Mouse (Mus musculus) stomach, postnatal 0 days (tissue): ENCODE data around the gene Filip1. TPM values are rescaled to one million over a fixed set of nuclear protein-coding genes. Genes with fewer than 3 reads are reported as not detected.

Experiments
- ATAC-seq: fragments of 200-750 bp; cut with Nextera tagmentation; 2 replicates; pipeline ENCODE4 v1.8.0; 2017; ENCODE audit not compliant: low FRiP score, low TSS enrichment
- DNase-seq: peaks from one replicate; pipeline ENCODE4 v3.0.0-alpha.2; 2016; ENCODE audit warnings: low spot score
- H3K27ac ChIP-seq: fragments of 300-500 bp; sonication (generic); replicated peaks from 2 replicates; pipeline ENCODE4 v1.5.1; 2014; ENCODE audit warnings: mild to moderate bottlenecking, control low read depth
- H3K27me3 ChIP-seq: fragments of 300-500 bp; sonication (generic); 2 replicates; pipeline ENCODE4 v1.6.1; 2014; ENCODE audit warnings: low read length; ENCODE audit not compliant: control insufficient read depth, insufficient read depth
- H3K36me3 ChIP-seq: fragments of 300-500 bp; sonication (generic); 2 replicates; pipeline ENCODE4 v1.6.1; 2014; ENCODE audit warnings: low read length, mixed read lengths; ENCODE audit not compliant: control insufficient read depth, insufficient read depth
- H3K4me1 ChIP-seq: fragments of 300-500 bp; sonication (generic); replicated peaks from 2 replicates; pipeline ENCODE4 v1.6.1; 2014; ENCODE audit warnings: antibody characterized with exemption; ENCODE audit not compliant: control insufficient read depth, insufficient read depth
- H3K4me2 ChIP-seq: fragments of 300-500 bp; sonication (generic); replicated peaks from 2 replicates; pipeline ENCODE4 v1.6.1; 2014; ENCODE audit warnings: low read depth, mild to moderate bottlenecking, control low read depth, moderate library complexity
- H3K4me3 ChIP-seq: fragments of 300-500 bp; sonication (generic); 2 replicates; pipeline ENCODE4 v1.5.1; 2014; ENCODE audit warnings: low read depth, low read length, control low read depth
- H3K9ac ChIP-seq: fragments of 300-500 bp; sonication (generic); 2 replicates; pipeline ENCODE4 v1.6.1; 2014; ENCODE audit warnings: mild to moderate bottlenecking, low read length, control low read depth, mixed read lengths
- H3K9me3 ChIP-seq: fragments of 300-500 bp; sonication (generic); 2 replicates; pipeline ENCODE4 v1.6.1; 2016; ENCODE audit warnings: low read length; ENCODE audit not compliant: control insufficient read depth
- CTCF ChIP-seq: IDR thresholded peaks from 2 replicates; pipeline ENCODE4 v1.5.1; 2016; ENCODE audit warnings: antibody characterized with exemption, low read depth, mild to moderate bottlenecking, moderate library complexity
- EP300 ChIP-seq: optimal IDR thresholded peaks from 2 replicates; pipeline ENCODE3; 2016; ENCODE audit warnings: antibody characterized with exemption
- WGBS: fragments of 180-500 bp; shearing (Covaris S2); extraction: QIAGEN DNeasy Blood & Tissue Kit; methylation state at CpG from one replicate; pipeline ENCODE4 v1.1.7; 2014; 5-methylcytosine and 5-hydroxymethylcytosine counted together
- polyA plus RNA-seq: library from polyadenylated mRNA; unstranded; fragments of >200 nt; fragmentation: Nextera tagmentation; extraction: Ambion mirVana; gene quantifications from 2 replicates; pipeline ENCODE4 v1.2.1, GENCODE M21; 2015

Filip1 gene
- polyA plus RNA-seq, 1 experiment from 2014 or later: 9.6 TPM

DNA sequence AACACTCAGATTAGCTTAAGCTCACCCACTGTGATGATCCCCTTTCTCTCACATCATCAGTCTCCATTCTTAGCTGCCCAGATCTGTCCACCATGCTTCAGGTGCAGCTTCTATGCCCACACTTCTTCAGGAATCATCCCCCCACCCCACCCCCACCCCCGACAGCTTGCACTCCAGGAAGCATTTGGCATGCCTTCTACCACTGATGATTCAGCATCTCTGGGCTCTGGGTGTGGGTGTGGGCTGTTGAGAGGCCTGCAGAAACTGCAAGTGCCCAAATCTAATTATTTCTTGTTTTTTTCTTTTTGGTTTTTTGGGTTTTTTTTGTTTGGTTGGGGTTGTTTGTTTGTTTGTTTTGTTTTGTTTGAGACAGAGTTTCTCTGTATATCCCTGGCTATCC is 9.0 kb upstream of the Filip1 start:
- ATAC-seq: no peak
- 26% methylated on average over 1 of the region's 1 CpGs for WGBS

DNA sequence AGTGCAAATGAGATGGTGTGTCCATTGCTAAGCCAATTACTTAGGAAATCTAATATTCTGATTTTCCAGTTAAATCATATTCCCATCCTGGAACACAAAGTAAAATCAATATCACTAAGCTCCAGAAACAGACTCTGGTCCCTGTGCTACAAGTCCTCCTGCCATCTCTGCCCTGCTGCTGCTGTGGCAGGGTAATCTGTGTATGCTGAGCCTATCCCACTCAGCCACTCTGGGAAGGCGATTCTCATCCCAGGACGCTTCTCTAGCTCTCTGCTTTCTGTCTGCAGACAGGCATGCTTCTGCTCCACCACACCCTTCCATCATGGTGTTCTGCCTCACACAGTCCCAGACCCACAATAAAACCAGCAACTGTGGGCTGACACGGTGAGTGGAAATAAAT is 7.8 kb upstream of the Filip1 start:
- H3K4me3 ChIP-seq: no peak overlapping the region
- H3K4me1 ChIP-seq: no peaks in the 10 kb centered on the region
- no peak overlapping the region for H3K4me2 ChIP-seq
- no peaks in the 10 kb centered on the region for H3K27me3 ChIP-seq
- H3K9me3 ChIP-seq: no peaks in the 10 kb centered on the region
- H3K9ac ChIP-seq: no peak overlapping the region
- H3K36me3 ChIP-seq: no peaks in the 10 kb centered on the region
- TF ChIP-seq EP300: no peak
- no peak for TF ChIP-seq CTCF
- WGBS: 47% methylated on average over 3 of the region's 3 CpGs
- no peak for DNase-seq
- no peak overlapping the region for H3K27ac ChIP-seq
- ATAC-seq: no peak

More for the DNA sequence above, 9.0 kb upstream of the Filip1 start:
- no peak overlapping the region for H3K27ac ChIP-seq
- no peaks in the 10 kb centered on the region for H3K36me3 ChIP-seq
- H3K9me3 ChIP-seq: no peaks in the 10 kb centered on the region
- no peak overlapping the region for H3K4me2 ChIP-seq
- no peak overlapping the region for H3K4me3 ChIP-seq
- H3K9ac ChIP-seq: no peak overlapping the region
- H3K4me1 ChIP-seq: no peaks in the 10 kb centered on the region
- TF ChIP-seq CTCF: no peak
- TF ChIP-seq EP300: no peak
- no peak for DNase-seq
- H3K27me3 ChIP-seq: no peaks in the 10 kb centered on the region

DNA sequence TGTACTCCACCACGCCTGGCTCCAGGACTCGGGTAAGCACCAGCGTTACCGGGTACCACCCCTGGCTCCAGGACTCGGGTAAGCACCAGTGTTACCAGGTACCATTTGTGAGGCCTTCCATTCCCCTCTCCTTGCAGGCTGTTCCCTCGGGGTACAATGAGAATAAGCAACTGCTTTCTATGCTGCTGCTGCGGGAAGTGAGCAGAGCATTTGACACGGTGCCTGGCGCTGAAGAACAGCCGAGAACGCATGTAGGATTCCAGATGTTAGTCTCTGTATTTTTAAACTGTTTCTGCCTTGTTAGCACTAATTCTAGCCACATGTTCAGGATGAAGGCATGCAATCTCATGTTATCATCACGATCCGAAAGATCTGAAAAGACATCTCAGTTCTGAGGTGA is 635 bp downstream of the Filip1 start:
- Histone ChIP-seq H3K27ac (no peak overlapping the region), H3K36me3 (no peaks in the 10 kb centered on the region), H3K27me3 (no peaks in the 10 kb centered on the region), H3K9ac (no peak overlapping the region), H3K4me1 (no peaks in the 10 kb centered on the region), H3K4me3 (no peak overlapping the region), H3K4me2 (no peak overlapping the region), H3K9me3 (no peaks in the 10 kb centered on the region)
- ATAC-seq (no peak), DNase-seq (no peak)
- WGBS: 89% methylated on average over 13 of the region's 13 CpGs
- no peak for TF ChIP-seq CTCF
- TF ChIP-seq EP300: no peak

DNA sequence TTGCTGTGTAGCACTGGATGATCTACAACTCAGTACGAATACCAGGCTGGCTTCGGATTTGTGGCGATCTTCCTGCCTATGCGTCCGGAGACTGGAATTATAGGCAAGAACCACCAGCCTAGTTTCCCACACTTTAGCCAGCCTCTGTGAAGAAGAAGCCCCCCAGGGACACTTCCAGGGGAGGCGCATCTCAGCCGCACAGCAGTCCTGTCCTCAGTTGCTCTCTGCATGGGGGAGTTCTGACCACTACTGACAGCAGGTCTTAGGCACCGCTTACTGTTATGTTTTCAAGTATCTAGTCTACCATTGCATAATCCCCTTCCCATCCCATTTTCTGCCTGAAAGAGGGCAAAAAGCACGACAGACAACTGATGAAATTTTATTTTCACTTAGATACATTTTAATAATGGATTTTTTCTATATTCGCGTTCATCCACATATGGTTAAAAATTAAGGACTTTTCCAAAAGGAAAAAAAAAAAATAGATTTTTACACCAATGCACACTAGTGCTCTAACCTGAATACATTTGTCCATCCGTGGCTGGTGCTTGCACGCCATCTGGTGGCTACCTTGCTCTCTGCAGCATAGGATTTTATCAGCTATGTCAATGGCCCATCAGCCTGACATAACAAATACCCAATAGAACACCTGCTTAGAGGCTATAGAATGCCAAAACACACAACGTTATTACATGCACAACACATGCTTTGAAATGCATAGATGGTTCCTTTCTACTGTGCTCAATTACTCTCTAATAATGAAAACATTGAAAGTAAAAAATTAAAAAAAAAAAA is 10.1 kb downstream of the Filip1 start:
- WGBS: 51% methylated on average over 14 of the region's 14 CpGs
- H3K27me3 ChIP-seq: no peaks in the 10 kb centered on the region
- TF ChIP-seq CTCF: peak; percentile 99
- TF ChIP-seq EP300: no peak
- no peaks in the 10 kb centered on the region for H3K4me1 ChIP-seq
- no peak overlapping the region for H3K4me3 ChIP-seq
- 0 out of 2 replicates have a peak, but pooled peaks have one; percentile 40 for ATAC-seq
- peak; percentile 80 for DNase-seq
- H3K9me3 ChIP-seq: no peaks in the 10 kb centered on the region
- no peaks in the 10 kb centered on the region for H3K36me3 ChIP-seq
- H3K4me2 ChIP-seq: no peak overlapping the region
- H3K27ac ChIP-seq: no peak overlapping the region
- H3K9ac ChIP-seq: no peak overlapping the region

DNA sequence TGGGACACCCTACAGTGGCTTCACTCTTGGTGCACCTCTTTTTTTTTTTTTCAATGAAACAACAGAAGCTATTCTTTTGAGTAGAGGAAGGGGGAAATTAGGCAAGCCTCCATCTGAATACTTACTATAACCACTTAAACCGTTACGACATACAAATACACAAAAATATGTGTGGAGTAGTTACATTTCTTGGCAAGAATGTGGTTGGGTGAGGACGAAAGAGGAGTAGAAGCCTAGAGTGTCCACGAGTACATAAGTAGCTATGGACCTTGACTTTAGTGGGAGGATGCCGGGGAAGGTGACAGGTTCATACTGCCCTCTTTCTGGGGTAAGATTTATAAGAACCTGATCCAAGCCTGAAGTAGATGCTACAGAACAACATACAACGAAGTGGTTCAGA is 15.4 kb downstream of the Filip1 start:
- no peak for ATAC-seq

DNA sequence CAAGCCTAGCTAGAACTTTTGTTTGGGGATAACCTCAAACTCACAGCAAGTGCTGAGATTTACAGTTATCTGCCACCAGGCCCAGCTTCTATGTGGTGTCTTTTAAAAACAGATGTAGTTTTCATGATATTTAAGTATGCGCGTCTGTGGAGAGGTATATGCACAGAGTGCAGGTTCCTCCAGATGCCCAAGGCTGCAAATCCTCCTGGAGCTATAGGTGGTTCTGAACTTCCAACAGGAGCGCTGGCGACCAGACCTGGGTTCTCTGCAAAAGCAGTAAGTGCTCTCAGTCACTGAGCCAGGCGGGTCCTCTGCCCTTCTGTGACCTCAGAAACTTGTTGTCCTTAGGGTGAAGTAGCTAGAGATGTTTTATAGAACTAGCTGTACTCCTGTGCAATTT is 18.4 kb downstream of the Filip1 start:
- Histone ChIP-seq H3K9ac (no peak overlapping the region), H3K4me1 (no peaks in the 10 kb centered on the region), H3K36me3 (no peaks in the 10 kb centered on the region), H3K27ac (no peak overlapping the region), H3K4me3 (no peak overlapping the region), H3K27me3 (no peaks in the 10 kb centered on the region), H3K9me3 (no peaks in the 10 kb centered on the region), H3K4me2 (no peak overlapping the region)
- TF ChIP-seq EP300: no peak
- no peak for TF ChIP-seq CTCF
- DNase-seq: no peak
- 91% methylated on average over 5 of the region's 5 CpGs for WGBS
- no peak for ATAC-seq

More for the DNA sequence above, 15.4 kb downstream of the Filip1 start:
- no peak overlapping the region for H3K4me2 ChIP-seq
- H3K27ac ChIP-seq: no peak overlapping the region
- H3K36me3 ChIP-seq: no peaks in the 10 kb centered on the region
- no peak overlapping the region for H3K4me3 ChIP-seq
- no peak for DNase-seq
- no peak for TF ChIP-seq EP300
- TF ChIP-seq CTCF: no peak
- H3K4me1 ChIP-seq: no peaks in the 10 kb centered on the region
- no peak overlapping the region for H3K9ac ChIP-seq
- H3K27me3 ChIP-seq: no peaks in the 10 kb centered on the region
- H3K9me3 ChIP-seq: no peaks in the 10 kb centered on the region
- 86% methylated on average over 6 of the region's 6 CpGs for WGBS
